Mouse (Mus musculus) intestine, embryonic 15.5 days (tissue): ENCODE data around the gene Pde4d. TPM values are rescaled to one million over a fixed set of nuclear protein-coding genes. Genes with fewer than 3 reads are reported as not detected.

Experiments used
- ATAC-seq: fragments of 200-750 bp; cut with Nextera tagmentation; 2 replicates; pipeline ENCODE4 v1.8.0; 2017; ENCODE audit warnings: moderate TSS enrichment, moderate library complexity
- H3K27ac ChIP-seq: fragments of 300-500 bp; sonication (generic); 2 replicates; pipeline ENCODE4 v1.5.1; 2015; ENCODE audit warnings: mild to moderate bottlenecking, inconsistent platforms
- H3K27me3 ChIP-seq: fragments of 300-500 bp; sonication (generic); replicated peaks from 2 replicates; pipeline ENCODE4 v1.6.1; 2015; ENCODE audit warnings: inconsistent platforms
- H3K36me3 ChIP-seq: fragments of 300-500 bp; sonication (generic); 2 replicates; pipeline ENCODE4 v1.6.1; 2015; ENCODE audit warnings: inconsistent platforms
- H3K4me1 ChIP-seq: fragments of 300-500 bp; sonication (generic); replicated peaks from 2 replicates; pipeline ENCODE4 v1.6.1; 2015; ENCODE audit warnings: inconsistent platforms
- H3K4me2 ChIP-seq: fragments of 300-500 bp; sonication (generic); replicated peaks from 2 replicates; pipeline ENCODE4 v1.6.1; 2015; ENCODE audit warnings: mild to moderate bottlenecking, inconsistent platforms
- H3K4me3 ChIP-seq: fragments of 300-500 bp; sonication (generic); replicated peaks from 2 replicates; pipeline ENCODE4 v1.5.1; 2015; ENCODE audit warnings: inconsistent platforms
- H3K9ac ChIP-seq: fragments of 300-500 bp; sonication (generic); 2 replicates; pipeline ENCODE4 v1.6.1; 2015; ENCODE audit warnings: inconsistent platforms
- H3K9me3 ChIP-seq: fragments of 300-500 bp; sonication (generic); 2 replicates; pipeline ENCODE4 v1.6.1; 2016; ENCODE audit warnings: inconsistent platforms
- WGBS: fragments of 180-500 bp; shearing (Covaris S2); methylation state at CpG from one replicate; pipeline ENCODE4 v1.1.7; 2015; 5-methylcytosine and 5-hydroxymethylcytosine counted together
- polyA plus RNA-seq: library from polyadenylated mRNA; unstranded; fragments of >200 nt; fragmentation: Nextera tagmentation; extraction: Ambion mirVana; gene quantifications from 2 replicates; pipeline ENCODE4 v1.2.1, GENCODE M21; 2015

Gene Pde4d
- polyA plus RNA-seq, 1 experiment from 2014 or later = 18.5 TPM

GRCm38 (mm10) chr13:109053242-109054018, 603.7 kb downstream of the Pde4d start:
- no peak for ATAC-seq

DNA sequence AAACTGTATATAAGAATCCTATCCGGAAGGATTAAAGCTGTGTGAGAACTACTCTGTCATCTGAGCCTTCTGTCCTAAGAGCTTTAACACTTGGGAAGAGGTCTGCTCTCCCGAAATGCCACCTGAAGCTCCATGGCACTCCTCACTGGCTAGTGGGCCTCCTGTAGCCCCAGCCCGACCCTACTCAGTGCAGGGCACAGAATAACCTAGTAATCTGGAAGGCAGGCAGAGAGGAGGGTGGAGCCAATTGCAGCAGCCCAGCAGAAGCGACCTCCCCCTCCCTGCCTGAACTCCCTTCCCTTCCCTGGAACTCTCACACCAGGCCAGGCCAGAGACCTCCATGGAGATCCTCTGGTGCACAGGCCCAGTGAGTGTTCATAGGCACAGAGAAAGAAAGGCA, 608.3 kb downstream of the Pde4d start:
- Histone ChIP-seq H3K27ac (no peak overlapping the region), H3K4me3 (no peak overlapping the region), H3K27me3 (no peaks in the 10 kb centered on the region), H3K9ac (no peak overlapping the region), H3K4me2 (no peak overlapping the region), H3K36me3 (no peaks in the 10 kb centered on the region), H3K4me1 (no peaks in the 10 kb centered on the region), H3K9me3 (no peaks in the 10 kb centered on the region)
- ATAC-seq = no peak
- WGBS = 31% methylated on average over 4 of the region's 4 CpGs

More at GRCm38 (mm10) chr13:109053242-109054018, 603.7 kb downstream of the Pde4d start:
- H3K36me3 ChIP-seq = no peaks in the 10 kb centered on the region
- no peak overlapping the region for H3K4me3 ChIP-seq
- no peak overlapping the region for H3K27ac ChIP-seq
- H3K9ac ChIP-seq = no peak overlapping the region
- H3K27me3 ChIP-seq = no peaks in the 10 kb centered on the region
- 79% methylated on average over 10 of the region's 10 CpGs for WGBS
- no peaks in the 10 kb centered on the region for H3K9me3 ChIP-seq
- no peak overlapping the region for H3K4me2 ChIP-seq
- H3K4me1 ChIP-seq = no peaks in the 10 kb centered on the region

GRCm38 (mm10) chr13:109066581-109067159, 616.9 kb downstream of the Pde4d start:
- 69% methylated on average over 4 of the region's 4 CpGs for WGBS
- no peak overlapping the region for H3K27ac ChIP-seq
- no peaks in the 10 kb centered on the region for H3K4me1 ChIP-seq
- H3K4me3 ChIP-seq = no peak overlapping the region
- no peak overlapping the region for H3K4me2 ChIP-seq
- no peaks in the 10 kb centered on the region for H3K27me3 ChIP-seq
- no peak overlapping the region for H3K9ac ChIP-seq
- no peaks in the 10 kb centered on the region for H3K36me3 ChIP-seq
- no peak for ATAC-seq
- no peaks in the 10 kb centered on the region for H3K9me3 ChIP-seq

DNA sequence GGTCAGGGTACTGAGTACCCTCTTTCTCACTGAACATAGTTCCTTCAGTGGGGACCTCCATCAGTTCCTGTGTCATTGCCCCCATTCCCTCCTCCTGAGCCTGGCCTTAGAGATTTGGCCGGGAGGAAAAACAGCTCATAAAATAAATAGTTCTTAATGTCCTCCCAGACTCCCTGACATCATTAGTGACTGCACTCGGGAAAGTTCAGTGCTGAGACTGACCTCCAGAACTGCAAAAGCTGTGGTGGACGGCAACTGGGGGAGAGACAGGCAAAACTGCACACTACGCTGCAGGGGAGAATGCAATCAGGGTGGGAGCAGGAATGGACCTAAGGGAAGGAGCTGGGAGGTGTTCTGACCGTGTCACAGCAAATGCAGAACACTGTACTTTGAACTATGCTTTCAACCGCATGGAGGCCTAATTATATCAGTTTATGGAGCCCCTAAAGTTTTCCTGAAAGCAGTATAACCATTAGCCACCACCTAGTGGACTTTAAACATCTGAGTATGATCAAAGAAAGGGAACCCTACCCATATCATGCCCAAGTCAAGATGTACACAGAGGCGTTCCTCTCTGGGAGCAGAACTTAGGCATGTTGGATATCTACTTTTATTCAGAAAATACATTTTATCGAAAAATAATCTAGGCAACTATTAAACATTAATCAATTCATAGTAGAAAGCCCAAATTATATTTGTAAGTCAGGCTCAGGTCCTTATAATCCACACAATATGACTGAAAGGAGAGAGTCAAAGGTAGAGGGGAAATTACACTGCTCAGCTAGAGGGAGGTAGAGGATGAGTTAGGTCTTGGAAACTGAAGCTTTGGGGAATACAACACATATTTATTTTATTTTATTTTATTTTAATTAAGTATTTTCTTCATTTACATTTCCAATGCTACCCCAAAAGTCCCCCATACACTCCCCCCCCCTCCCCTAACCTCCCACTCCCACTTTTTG, 618.8 kb downstream of the Pde4d start:
- Histone ChIP-seq H3K9ac (no peak overlapping the region), H3K27me3 (no peaks in the 10 kb centered on the region), H3K4me2 (peak overlapping the region; percentile 43), H3K9me3 (no peaks in the 10 kb centered on the region), H3K4me1 (no peaks in the 10 kb centered on the region), H3K36me3 (no peaks in the 10 kb centered on the region), H3K4me3 (no peak overlapping the region), H3K27ac (peak overlapping the region; percentile 68)
- WGBS = 37% methylated on average over 8 of the region's 8 CpGs
- ATAC-seq = peak; percentile 97

DNA sequence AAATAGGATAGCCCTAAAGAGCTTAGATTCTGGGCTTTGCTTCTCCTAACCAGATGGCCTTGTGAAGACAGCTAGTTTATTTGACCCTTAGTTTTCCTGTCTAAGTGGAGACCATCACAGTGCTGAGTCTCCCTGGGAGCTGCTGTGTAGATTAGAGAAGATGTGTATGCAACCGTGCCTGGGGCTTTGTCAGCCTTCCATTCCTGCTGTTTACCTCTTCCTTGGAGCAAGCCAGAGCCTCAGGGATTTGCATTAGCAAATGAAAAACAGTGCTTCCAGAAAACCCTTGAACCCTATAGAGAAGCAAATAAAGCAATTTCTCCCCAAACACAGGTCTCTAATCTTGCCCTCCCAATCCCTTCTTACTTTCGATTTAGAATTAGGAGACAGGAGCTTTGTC, 623.6 kb downstream of the Pde4d start:
- no peak overlapping the region for H3K27ac ChIP-seq
- no peaks in the 10 kb centered on the region for H3K4me1 ChIP-seq
- ATAC-seq = no peak
- no peak overlapping the region for H3K4me2 ChIP-seq
- WGBS = 43% methylated on average over 2 of the region's 2 CpGs
- H3K27me3 ChIP-seq = no peaks in the 10 kb centered on the region
- H3K9ac ChIP-seq = no peak overlapping the region
- H3K36me3 ChIP-seq = no peaks in the 10 kb centered on the region
- H3K9me3 ChIP-seq = no peaks in the 10 kb centered on the region
- no peak overlapping the region for H3K4me3 ChIP-seq

- no peaks in the 10 kb centered on the region for H3K9me3 ChIP-seq
- 56% methylated on average over 4 of the region's 4 CpGs for WGBS
- no peaks in the 10 kb centered on the region for H3K36me3 ChIP-seq
These were observed 624.3 kb downstream of the Pde4d start for GRCm38 (mm10) chr13:109074078-109074477.

DNA sequence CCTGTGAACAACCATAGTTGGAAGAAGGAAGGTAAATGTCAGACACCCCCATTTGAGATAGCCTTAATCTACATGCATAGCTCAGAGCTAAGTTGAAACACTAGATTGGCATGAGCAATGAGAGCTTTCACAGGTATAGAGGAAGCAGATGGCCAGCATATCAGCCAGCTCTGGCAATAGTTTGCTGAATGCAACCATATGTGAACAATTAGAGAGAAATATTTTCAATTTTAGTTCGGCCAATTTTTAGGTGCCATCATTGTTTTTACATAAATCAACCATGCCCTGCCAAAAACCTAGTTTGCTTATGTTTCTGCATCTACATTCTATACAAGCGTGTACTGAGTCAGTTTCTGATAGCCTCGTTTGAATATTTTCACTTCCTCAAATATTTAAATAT, 642.9 kb downstream of the Pde4d start:
- no peaks in the 10 kb centered on the region for H3K27me3 ChIP-seq
- no peaks in the 10 kb centered on the region for H3K36me3 ChIP-seq
- ATAC-seq = no peak
- H3K4me3 ChIP-seq = no peak overlapping the region
- no peaks in the 10 kb centered on the region for H3K9me3 ChIP-seq
- no peak overlapping the region for H3K4me2 ChIP-seq
- WGBS = 78% methylated on average over 3 of the region's 3 CpGs
- no peak overlapping the region for H3K27ac ChIP-seq
- no peaks in the 10 kb centered on the region for H3K4me1 ChIP-seq
- H3K9ac ChIP-seq = no peak overlapping the region

More at GRCm38 (mm10) chr13:109074078-109074477, 624.3 kb downstream of the Pde4d start:
- Histone ChIP-seq H3K4me1 (no peaks in the 10 kb centered on the region), H3K9ac (no peak overlapping the region), H3K27ac (no peak overlapping the region), H3K4me2 (no peak overlapping the region), H3K4me3 (no peak overlapping the region), H3K27me3 (no peaks in the 10 kb centered on the region)
- no peak for ATAC-seq

- ATAC-seq = no peak
- Histone ChIP-seq H3K4me1 (no peaks in the 10 kb centered on the region), H3K4me3 (no peak overlapping the region), H3K36me3 (no peaks in the 10 kb centered on the region), H3K27ac (no peak overlapping the region), H3K27me3 (no peaks in the 10 kb centered on the region), H3K4me2 (no peak overlapping the region), H3K9ac (no peak overlapping the region), H3K9me3 (no peaks in the 10 kb centered on the region)
- WGBS = 59% methylated on average over 2 of the region's 2 CpGs
These were observed 646.9 kb downstream of the Pde4d start for GRCm38 (mm10) chr13:109096654-109097053.

DNA sequence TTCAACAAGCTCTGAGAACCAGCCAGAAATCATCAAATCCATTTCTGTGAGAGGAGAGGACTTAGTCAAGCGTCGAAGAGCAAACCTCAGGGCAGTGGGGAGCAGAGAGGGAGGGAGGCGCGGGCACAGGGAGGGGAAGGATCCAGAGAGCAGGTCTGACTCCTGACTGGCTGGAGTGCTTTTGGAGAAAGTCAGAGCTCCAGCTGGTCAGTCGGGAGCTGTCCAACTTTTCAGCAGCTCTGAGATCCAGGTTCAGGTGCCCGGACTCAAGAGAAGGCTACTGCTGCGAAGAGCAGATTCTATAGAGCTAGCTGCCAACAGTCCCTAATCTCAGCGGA, 666.2 kb downstream of the Pde4d start:
- no peaks in the 10 kb centered on the region for H3K9me3 ChIP-seq
- H3K27ac ChIP-seq = no peak overlapping the region
- no peaks in the 10 kb centered on the region for H3K36me3 ChIP-seq
- peak overlapping the region; percentile 40 for H3K4me3 ChIP-seq
- peak; percentile 82 for ATAC-seq
- no peak overlapping the region for H3K9ac ChIP-seq
- peak overlapping the region; percentile 90 for H3K4me2 ChIP-seq
- H3K27me3 ChIP-seq = peaks cover 14% of the 10 kb centered on the region
- 0 out of 2 replicates have a peak, but pooled peaks cover 9% of the 10 kb centered on the region for H3K4me1 ChIP-seq
- under 1% methylated on average over 8 of the region's 8 CpGs for WGBS

DNA sequence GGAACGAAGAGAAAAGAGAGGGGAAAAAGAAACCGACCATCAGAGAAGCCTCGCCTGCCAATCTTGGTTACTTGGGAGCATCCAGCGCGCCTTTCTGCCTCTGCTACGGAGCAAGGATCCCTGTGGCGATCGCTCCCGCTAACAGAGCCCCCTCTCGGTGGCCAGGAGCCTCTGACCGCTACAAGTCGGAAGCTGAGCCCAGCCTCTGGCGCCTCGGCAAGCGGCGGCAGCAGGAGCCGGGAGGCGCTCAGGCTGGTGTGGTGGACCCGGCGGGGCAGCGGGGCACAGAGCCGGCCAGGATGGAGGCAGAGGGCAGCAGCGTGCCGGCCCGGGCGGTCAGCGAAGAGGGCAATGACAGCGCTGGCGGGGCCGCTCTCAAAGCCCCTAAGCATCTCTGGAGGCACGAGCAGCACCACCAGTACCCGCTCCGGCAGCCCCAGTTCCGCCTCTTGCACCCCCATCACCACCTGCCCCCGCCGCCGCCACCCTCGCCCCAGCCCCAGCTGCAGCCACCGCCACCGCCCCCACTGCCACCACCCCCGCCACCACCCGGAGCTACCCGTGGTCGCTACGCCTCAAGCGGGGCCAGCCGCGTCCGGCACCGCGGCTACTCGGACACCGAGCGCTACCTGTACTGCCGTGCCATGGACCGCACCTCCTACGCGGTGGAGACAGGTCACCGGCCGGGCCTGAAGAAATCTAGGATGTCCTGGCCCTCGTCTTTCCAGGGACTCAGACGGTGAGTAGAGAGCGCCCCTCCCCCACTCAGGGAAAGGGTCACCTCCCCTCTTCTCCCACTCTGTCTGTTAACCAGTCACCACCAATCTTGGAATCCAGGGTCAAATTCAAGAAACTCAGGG, 666.8 kb downstream of the Pde4d start:
- Histone ChIP-seq H3K27me3 (peaks cover 14% of the 10 kb centered on the region), H3K9ac (no peak overlapping the region), H3K36me3 (no peaks in the 10 kb centered on the region), H3K4me3 (peak overlapping the region; percentile 40), H3K4me2 (peak overlapping the region; percentile 90), H3K9me3 (no peaks in the 10 kb centered on the region), H3K27ac (no peak overlapping the region), H3K4me1 (0 out of 2 replicates have a peak, but pooled peaks cover 9% of the 10 kb centered on the region)
- under 1% methylated on average over 55 of the region's 63 CpGs for WGBS
- ATAC-seq = peak; percentile 80

DNA sequence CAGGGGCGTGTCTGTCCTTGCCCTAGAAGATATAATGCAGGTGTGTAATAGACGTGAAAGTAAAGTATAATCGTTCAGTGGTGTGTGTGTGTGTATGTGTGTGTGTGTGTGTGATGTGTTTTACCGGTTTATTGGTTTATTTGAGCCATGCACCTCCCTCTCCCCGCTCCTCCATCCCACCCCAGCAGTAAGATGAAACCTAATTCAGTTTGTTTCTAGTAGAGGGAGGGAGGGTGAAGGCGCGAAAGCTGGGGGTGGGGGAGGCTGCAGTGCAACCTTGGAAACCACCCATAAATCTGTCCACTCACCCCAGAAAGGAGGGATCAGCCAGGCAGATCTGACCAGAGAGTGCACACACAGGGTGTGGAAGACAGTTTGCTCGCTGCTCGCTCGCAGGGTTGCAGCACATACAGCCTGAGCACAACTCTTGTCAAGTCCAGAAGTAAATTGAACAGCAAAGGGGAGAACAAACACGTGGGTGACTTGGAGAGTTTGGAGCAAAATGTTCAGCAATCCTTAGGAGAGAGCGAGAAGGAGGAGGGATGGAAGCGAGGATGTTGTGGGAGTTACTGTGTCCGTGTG, 667.6 kb downstream of the Pde4d start:
- H3K4me3 ChIP-seq = peak overlapping the region; percentile 40
- H3K9me3 ChIP-seq = no peaks in the 10 kb centered on the region
- peak overlapping the region; percentile 90 for H3K4me2 ChIP-seq
- H3K27ac ChIP-seq = no peak overlapping the region
- WGBS = 8% methylated on average over 14 of the region's 14 CpGs
- ATAC-seq = peak; percentile 64
- no peaks in the 10 kb centered on the region for H3K36me3 ChIP-seq
- 0 out of 2 replicates have a peak, but pooled peaks cover 9% of the 10 kb centered on the region for H3K4me1 ChIP-seq
- H3K27me3 ChIP-seq = peaks cover 14% of the 10 kb centered on the region
- H3K9ac ChIP-seq = no peak overlapping the region
